In genomic region chr6:54386429-54386828, GRCm38 (mm10) we compare ENCODE assay signal across 14 mouse cellular contexts. TPM values are rescaled to one million over a fixed set of nuclear protein-coding genes. Genes with fewer than 3 reads are reported as not detected.
DNase-seq lines count a peak whose midpoint lies in the region; ATAC-seq and TF ChIP-seq lines count a peak whose summit lies in the region.
"Had no signal": no experiment of that assay in that cellular context is flagged by ENCODE, and none has a peak within 500 bp of the region (broad histone marks: within the 10 kb centered on the region; RNA-seq: fewer than 3 reads in every experiment).

No protein-coding gene starts in this region.

- peak overlapping the region; percentile 73 for H3K27ac ChIP-seq in forebrain, postnatal 0 days (ENCODE audit: low read depth, low read length)
- H3K27ac ChIP-seq in forebrain, embryonic 11.5 days (ENCODE audit: low read depth, low read length) = no peak overlapping the region
- H3K27ac ChIP-seq in limb, embryonic 10.5 days = peak overlapping the region; percentile 77; the same call in 1 of the 2 replicates
- H3K27ac ChIP-seq: hindbrain, embryonic 13.5 days; neural tube, embryonic 15.5 days had no signal

- no peak for TF ChIP-seq POLR2A in brain, embryonic 14.5 days (IDR thresholded peaks at IDR 0.05; ENCODE audit: borderline replicate concordance, extremely low read depth, insufficient read depth, insufficient read length, poor library complexity, severe bottlenecking)

- intact Hi-C loops in left cerebral cortex, postnatal 14 days (cut with DNase I) = no loop called here

- no peak for TF ChIP-seq CTCF in forebrain, postnatal 0 days (IDR thresholded peaks at IDR 0.05; ENCODE audit: low read depth)
- TF ChIP-seq CTCF in brain, embryonic 14.5 days (IDR thresholded peaks at IDR 0.05; ENCODE audit: borderline replicate concordance, extremely low read depth, insufficient read depth, insufficient read length) = no peak

- peak; percentile 52 for DNase-seq in forebrain, postnatal 0 days
- no peak for DNase-seq in forebrain, embryonic 11.5 days (ENCODE audit: low spot score)
- peak; percentile 42 to 64 for DNase-seq in left cerebral cortex, postnatal 14 days (ENCODE audit: low spot score in 2 of 2)
- DNase-seq in left cerebral cortex, adult 9 months (ENCODE audit: low spot score in 2 of 2) = no peak
- DNase-seq in brain, embryonic 14.5 days (ENCODE audit: low read depth) = peak; percentile 58
- no peak for DNase-seq in limb, embryonic 10.5 days (ENCODE audit: low spot score)
- DNase-seq in lung, postnatal 36 days = no peak
- DNase-seq: adrenal gland, postnatal 10 days; kidney, adult 2 months; left cerebral cortex, postnatal 4 days; thymus, adult 2 months had no signal

- no peaks in the 10 kb centered on the region for H3K36me3 ChIP-seq in forebrain, postnatal 0 days (ENCODE audit: insufficient read depth)
- H3K36me3 ChIP-seq in forebrain, embryonic 11.5 days (ENCODE audit: control insufficient read depth, insufficient read depth, low read length) = no peaks in the 10 kb centered on the region
- H3K36me3 ChIP-seq in limb, embryonic 10.5 days = no peaks in the 10 kb centered on the region
- H3K36me3 ChIP-seq: hindbrain, embryonic 13.5 days; neural tube, embryonic 15.5 days had no signal

- peaks cover 12% of the 10 kb centered on the region; the same call in 1 of the 2 replicates for H3K4me1 ChIP-seq in forebrain, postnatal 0 days (ENCODE audit: insufficient read depth)
- H3K4me1 ChIP-seq in forebrain, embryonic 11.5 days (replicated peaks; ENCODE audit: control insufficient read depth, insufficient read depth, low read length) = no peaks in the 10 kb centered on the region
- peaks cover 61% of the 10 kb centered on the region for H3K4me1 ChIP-seq in limb, embryonic 10.5 days

- 45% methylated on average over 4 of the region's 4 CpGs for WGBS in forebrain, postnatal 0 days
- WGBS in forebrain, embryonic 11.5 days = 82% methylated on average over 4 of the region's 4 CpGs
- 56% methylated on average over 4 of the region's 4 CpGs for WGBS in limb, embryonic 10.5 days

- H3K4me3 ChIP-seq in forebrain, postnatal 0 days (ENCODE audit: low read depth, low read length) = no peak overlapping the region
- H3K4me3 ChIP-seq in forebrain, embryonic 11.5 days (ENCODE audit: low read depth, low read length) = no peak overlapping the region
- no peak overlapping the region for H3K4me3 ChIP-seq in limb, embryonic 10.5 days
- H3K4me3 ChIP-seq: hindbrain, embryonic 13.5 days; neural tube, embryonic 15.5 days had no signal

- H3K4me2 ChIP-seq in forebrain, postnatal 0 days (ENCODE audit: low read depth) = no peak overlapping the region
- H3K4me2 ChIP-seq in forebrain, embryonic 11.5 days (ENCODE audit: low read depth, low read length, severe bottlenecking) = no peak overlapping the region
- H3K4me2 ChIP-seq: hindbrain, embryonic 13.5 days; neural tube, embryonic 15.5 days had no signal

- H3K9ac ChIP-seq in forebrain, postnatal 0 days = no peak overlapping the region
- H3K9ac ChIP-seq in forebrain, embryonic 11.5 days (ENCODE audit: low read length) = no peak overlapping the region
- H3K9ac ChIP-seq: hindbrain, embryonic 13.5 days; neural tube, embryonic 15.5 days had no signal

- ATAC-seq in forebrain, postnatal 0 days = peak; percentile 79
- ATAC-seq in forebrain, embryonic 11.5 days (replicated peaks; ENCODE audit: low FRiP score) = no peak

- H3K27me3 ChIP-seq in forebrain, postnatal 0 days (ENCODE audit: insufficient read depth, low read length) = no peaks in the 10 kb centered on the region
- no peaks in the 10 kb centered on the region for H3K27me3 ChIP-seq in forebrain, embryonic 11.5 days (ENCODE audit: control insufficient read depth, insufficient read depth, low read length)
- 0 out of 2 replicates have a peak, but pooled peaks cover 4% of the 10 kb centered on the region for H3K27me3 ChIP-seq in limb, embryonic 10.5 days (ENCODE audit: low read depth, poor library complexity, severe bottlenecking)
- H3K27me3 ChIP-seq: neural tube, embryonic 15.5 days had no signal

- no peaks in the 10 kb centered on the region for H3K9me3 ChIP-seq in forebrain, postnatal 0 days (ENCODE audit: low read length)
- no peaks in the 10 kb centered on the region for H3K9me3 ChIP-seq in forebrain, embryonic 11.5 days (ENCODE audit: control insufficient read depth, low read length)
- H3K9me3 ChIP-seq in limb, embryonic 10.5 days (replicated peaks) = no peaks in the 10 kb centered on the region
- H3K9me3 ChIP-seq: hindbrain, embryonic 13.5 days; neural tube, embryonic 15.5 days had no signal

RNA-seq across cellular contexts. Expression of gene Wipf3, which starts 43.0 kb away (rescaled TPM):
- total RNA-seq in forebrain, postnatal 0 days (2014; rRNA removed) = 6.5 and 7.6 TPM in 2 replicates
- 1.1 and 2.4 TPM in 2 replicates for polyA plus RNA-seq in forebrain, postnatal 0 days (2015; fragmentation: Nextera tagmentation; extraction: Ambion mirVana)
- 0.96 and 1.3 TPM in 2 replicates for polyA plus RNA-seq in forebrain, embryonic 11.5 days (2014; fragmentation: Nextera tagmentation; extraction: Ambion mirVana)
- 10 to 100 TPM; 51.9 to 62.1 TPM for total RNA-seq in left cerebral cortex, postnatal 14 days (2021)
- polyA plus RNA-seq in brain, embryonic 14.5 days (2012; rRNA removed) = 6.6 and 11.1 TPM in 2 replicates
- polyA plus RNA-seq in limb, embryonic 10.5 days (2016; fragmentation: Nextera tagmentation; extraction: Ambion mirVana) = 0.68 and 1.0 TPM in 2 replicates
- total RNA-seq: MEL had no signal

Comparison
In these comparisons a context has a peak if more than half of its experiments do, and no peak if none do; other contexts are left out.
1. DNase-seq: peak in forebrain, postnatal 0 days (single experiment), left cerebral cortex, postnatal 14 days (2 of 2) and brain, embryonic 14.5 days (single experiment); none in forebrain, embryonic 11.5 days (single experiment), left cerebral cortex, adult 9 months (0 of 2), limb, embryonic 10.5 days (single experiment) and lung, postnatal 36 days (single experiment).